Mouse (Mus musculus) heart, postnatal 4 days (tissue): ENCODE results near the gene Spg20. TPM values are rescaled to one million over a fixed set of nuclear protein-coding genes. Genes with fewer than 3 reads are reported as not detected.
A peak's percentile ranks its signal among the peaks of the same experiment; 100 is the strongest.

Experiments
- DNase-seq: peaks from one replicate; pipeline ENCODE4 v3.0.0; 2021
- total RNA-seq, 2 experiments: library from RNA; stranded (reverse); gene quantifications; 2 replicates each; pipeline ENCODE4 v1.2.3; 2021

Gene Spg20
- total RNA-seq, result 10 to 100 TPM; 43.4 to 48.1 TPM

- peak; percentile 99 for DNase-seq
Measured at GRCm38 (mm10) chr3:55111935-55112709, at the start of gene Spg20. TSS of gene Spg20 (plus strand) at chr3:55112108.

GRCm38 (mm10) chr3:55062653-55063052 is 49.3 kb upstream of the Spg20 start:
- DNase-seq, result no peak

GRCm38 (mm10) chr3:55064396-55064795 is 47.5 kb upstream of the Spg20 start:
- DNase-seq, result peak; percentile 85

GRCm38 (mm10) chr3:55065738-55066665 is 45.9 kb upstream of the Spg20 start:
- DNase-seq, result no peak

GRCm38 (mm10) chr3:55066666-55067023 is 45.3 kb upstream of the Spg20 start:
- DNase-seq, result no peak

- DNase-seq, result no peak
Measured at GRCm38 (mm10) chr3:55067791-55068434, 44.0 kb upstream of the Spg20 start.

GRCm38 (mm10) chr3:55074576-55075293 is 37.2 kb upstream of the Spg20 start:
- no peak for DNase-seq

GRCm38 (mm10) chr3:55075294-55075648 is 36.6 kb upstream of the Spg20 start:
- DNase-seq, result no peak

GRCm38 (mm10) chr3:55078233-55078632 is 33.7 kb upstream of the Spg20 start:
- DNase-seq, result no peak

GRCm38 (mm10) chr3:55079619-55080018 is 32.3 kb upstream of the Spg20 start:
- DNase-seq, result no peak

GRCm38 (mm10) chr3:55080055-55080454 is 31.9 kb upstream of the Spg20 start:
- peak; percentile 84 for DNase-seq

- no peak for DNase-seq
Measured at GRCm38 (mm10) chr3:55084781-55085180, 27.1 kb upstream of the Spg20 start.

GRCm38 (mm10) chr3:55085716-55086115 is 26.2 kb upstream of the Spg20 start:
- no peak for DNase-seq

GRCm38 (mm10) chr3:55086948-55087347 is 25.0 kb upstream of the Spg20 start:
- no peak for DNase-seq

GRCm38 (mm10) chr3:55087360-55087759 is 24.5 kb upstream of the Spg20 start:
- DNase-seq, result no peak

- no peak for DNase-seq
Measured at GRCm38 (mm10) chr3:55088359-55088758, 23.5 kb upstream of the Spg20 start.

- no peak for DNase-seq
Measured at GRCm38 (mm10) chr3:55088843-55089242, 23.1 kb upstream of the Spg20 start.

GRCm38 (mm10) chr3:55089291-55089690 is 22.6 kb upstream of the Spg20 start:
- DNase-seq, result peak; percentile 37

- no peak for DNase-seq
Measured at GRCm38 (mm10) chr3:55093161-55093560, 18.7 kb upstream of the Spg20 start.

GRCm38 (mm10) chr3:55095968-55096654 is 15.8 kb upstream of the Spg20 start:
- DNase-seq, result peak; percentile 23

- no peak for DNase-seq
Measured at GRCm38 (mm10) chr3:55096655-55097005, 15.3 kb upstream of the Spg20 start.

- DNase-seq, result peak; percentile 54
Measured at GRCm38 (mm10) chr3:55097186-55097585, 14.7 kb upstream of the Spg20 start.
